Mouse (Mus musculus): ENCODE data around the gene Sik2. TPM values are rescaled to one million over a fixed set of nuclear protein-coding genes. Genes with fewer than 3 reads are reported as not detected.

Gene Sik2
- polyA plus RNA-seq, 1 experiment = 14.9 TPM

GRCm38 (mm10) chr9:50852634-50853349 lies 156.1 kb downstream of the Sik2 start:
- Histone ChIP-seq H3K4me3 (ENCODE audit: low read depth, low read length) (no peak overlapping the region), H3K36me3 (ENCODE audit: control insufficient read depth, insufficient read depth, low read length, poor library complexity, severe bottlenecking) (no peaks in the 10 kb centered on the region), H3K27ac (ENCODE audit: insufficient read depth, low read length) (no peak overlapping the region), H3K4me1 (ENCODE audit: control insufficient read depth, insufficient read depth, low read length) (peaks cover 2% of the 10 kb centered on the region), H3K27me3 (ENCODE audit: control insufficient read depth, insufficient read depth, low read length, poor library complexity, severe bottlenecking) (no peaks in the 10 kb centered on the region), H3K9me3 (replicated peaks; ENCODE audit: control insufficient read depth, insufficient read depth, low read length, poor library complexity, severe bottlenecking) (no peaks in the 10 kb centered on the region), H3K9ac (ENCODE audit: low read depth, poor library complexity, severe bottlenecking) (no peak overlapping the region)
- no peak for TF ChIP-seq CTCF (IDR thresholded peaks at IDR 0.05; ENCODE audit: low read depth, low read length)
- TF ChIP-seq POLR2A (IDR thresholded peaks at IDR 0.05; ENCODE audit: insufficient read depth, low read length) = no peak
- no peak for TF ChIP-seq EP300 (IDR thresholded peaks at IDR 0.05; ENCODE audit: insufficient read depth, low read depth, low read length)

- peaks cover 2% of the 10 kb centered on the region for H3K4me1 ChIP-seq (ENCODE audit: control insufficient read depth, insufficient read depth, low read length)
- no peak overlapping the region for H3K4me3 ChIP-seq (ENCODE audit: low read depth, low read length)
- H3K27ac ChIP-seq (ENCODE audit: insufficient read depth, low read length) = no peak overlapping the region
- no peak for TF ChIP-seq POLR2A (IDR thresholded peaks at IDR 0.05; ENCODE audit: insufficient read depth, low read length)
- TF ChIP-seq EP300 (IDR thresholded peaks at IDR 0.05; ENCODE audit: insufficient read depth, low read depth, low read length) = no peak
- no peak for TF ChIP-seq CTCF (IDR thresholded peaks at IDR 0.05; ENCODE audit: low read depth, low read length)
- H3K27me3 ChIP-seq (ENCODE audit: control insufficient read depth, insufficient read depth, low read length, poor library complexity, severe bottlenecking) = no peaks in the 10 kb centered on the region
- no peak overlapping the region for H3K9ac ChIP-seq (ENCODE audit: low read depth, poor library complexity, severe bottlenecking)
- H3K36me3 ChIP-seq (ENCODE audit: control insufficient read depth, insufficient read depth, low read length, poor library complexity, severe bottlenecking) = no peaks in the 10 kb centered on the region
- H3K9me3 ChIP-seq (replicated peaks; ENCODE audit: control insufficient read depth, insufficient read depth, low read length, poor library complexity, severe bottlenecking) = no peaks in the 10 kb centered on the region
These were observed 158.2 kb downstream of the Sik2 start for GRCm38 (mm10) chr9:50850713-50851112.

GRCm38 (mm10) chr9:50850271-50850670 lies 158.6 kb downstream of the Sik2 start:
- no peak overlapping the region for H3K9ac ChIP-seq (ENCODE audit: low read depth, poor library complexity, severe bottlenecking)
- H3K27ac ChIP-seq (ENCODE audit: insufficient read depth, low read length) = no peak overlapping the region
- H3K9me3 ChIP-seq (replicated peaks; ENCODE audit: control insufficient read depth, insufficient read depth, low read length, poor library complexity, severe bottlenecking) = no peaks in the 10 kb centered on the region
- no peak overlapping the region for H3K4me3 ChIP-seq (ENCODE audit: low read depth, low read length)
- no peak for TF ChIP-seq EP300 (IDR thresholded peaks at IDR 0.05; ENCODE audit: insufficient read depth, low read depth, low read length)
- no peak for TF ChIP-seq CTCF (IDR thresholded peaks at IDR 0.05; ENCODE audit: low read depth, low read length)
- TF ChIP-seq POLR2A (IDR thresholded peaks at IDR 0.05; ENCODE audit: insufficient read depth, low read length) = no peak
- H3K27me3 ChIP-seq (ENCODE audit: control insufficient read depth, insufficient read depth, low read length, poor library complexity, severe bottlenecking) = no peaks in the 10 kb centered on the region
- peaks cover 2% of the 10 kb centered on the region for H3K4me1 ChIP-seq (ENCODE audit: control insufficient read depth, insufficient read depth, low read length)
- H3K36me3 ChIP-seq (ENCODE audit: control insufficient read depth, insufficient read depth, low read length, poor library complexity, severe bottlenecking) = no peaks in the 10 kb centered on the region

- H3K27ac ChIP-seq (ENCODE audit: insufficient read depth, low read length) = no peak overlapping the region
- TF ChIP-seq EP300 (IDR thresholded peaks at IDR 0.05; ENCODE audit: insufficient read depth, low read depth, low read length) (no peak), CTCF (IDR thresholded peaks at IDR 0.05; ENCODE audit: low read depth, low read length) (no peak), POLR2A (IDR thresholded peaks at IDR 0.05; ENCODE audit: insufficient read depth, low read length) (no peak)
- no peak overlapping the region for H3K9ac ChIP-seq (ENCODE audit: low read depth, poor library complexity, severe bottlenecking)
- no peaks in the 10 kb centered on the region for H3K36me3 ChIP-seq (ENCODE audit: control insufficient read depth, insufficient read depth, low read length, poor library complexity, severe bottlenecking)
- H3K4me1 ChIP-seq (ENCODE audit: control insufficient read depth, insufficient read depth, low read length) = peaks cover 2% of the 10 kb centered on the region
- H3K27me3 ChIP-seq (ENCODE audit: control insufficient read depth, insufficient read depth, low read length, poor library complexity, severe bottlenecking) = no peaks in the 10 kb centered on the region
- H3K9me3 ChIP-seq (replicated peaks; ENCODE audit: control insufficient read depth, insufficient read depth, low read length, poor library complexity, severe bottlenecking) = no peaks in the 10 kb centered on the region
- H3K4me3 ChIP-seq (ENCODE audit: low read depth, low read length) = no peak overlapping the region
These were observed 159.1 kb downstream of the Sik2 start for GRCm38 (mm10) chr9:50849755-50850154.

GRCm38 (mm10) chr9:50849249-50849648 lies 159.6 kb downstream of the Sik2 start:
- H3K4me1 ChIP-seq (ENCODE audit: control insufficient read depth, insufficient read depth, low read length) = peaks cover 2% of the 10 kb centered on the region
- no peak overlapping the region for H3K9ac ChIP-seq (ENCODE audit: low read depth, poor library complexity, severe bottlenecking)
- H3K36me3 ChIP-seq (ENCODE audit: control insufficient read depth, insufficient read depth, low read length, poor library complexity, severe bottlenecking) = no peaks in the 10 kb centered on the region
- H3K27ac ChIP-seq (ENCODE audit: insufficient read depth, low read length) = no peak overlapping the region
- H3K4me3 ChIP-seq (ENCODE audit: low read depth, low read length) = no peak overlapping the region
- TF ChIP-seq POLR2A (IDR thresholded peaks at IDR 0.05; ENCODE audit: insufficient read depth, low read length) (no peak), CTCF (IDR thresholded peaks at IDR 0.05; ENCODE audit: low read depth, low read length) (no peak), EP300 (IDR thresholded peaks at IDR 0.05; ENCODE audit: insufficient read depth, low read depth, low read length) (no peak)
- H3K27me3 ChIP-seq (ENCODE audit: control insufficient read depth, insufficient read depth, low read length, poor library complexity, severe bottlenecking) = no peaks in the 10 kb centered on the region
- H3K9me3 ChIP-seq (replicated peaks; ENCODE audit: control insufficient read depth, insufficient read depth, low read length, poor library complexity, severe bottlenecking) = no peaks in the 10 kb centered on the region

GRCm38 (mm10) chr9:50848821-50849220 lies 160.1 kb downstream of the Sik2 start:
- H3K9me3 ChIP-seq (replicated peaks; ENCODE audit: control insufficient read depth, insufficient read depth, low read length, poor library complexity, severe bottlenecking) = no peaks in the 10 kb centered on the region
- no peak overlapping the region for H3K9ac ChIP-seq (ENCODE audit: low read depth, poor library complexity, severe bottlenecking)
- no peaks in the 10 kb centered on the region for H3K36me3 ChIP-seq (ENCODE audit: control insufficient read depth, insufficient read depth, low read length, poor library complexity, severe bottlenecking)
- no peaks in the 10 kb centered on the region for H3K27me3 ChIP-seq (ENCODE audit: control insufficient read depth, insufficient read depth, low read length, poor library complexity, severe bottlenecking)
- H3K27ac ChIP-seq (ENCODE audit: insufficient read depth, low read length) = no peak overlapping the region
- TF ChIP-seq EP300 (IDR thresholded peaks at IDR 0.05; ENCODE audit: insufficient read depth, low read depth, low read length) = no peak
- TF ChIP-seq POLR2A (IDR thresholded peaks at IDR 0.05; ENCODE audit: insufficient read depth, low read length) = no peak
- no peak for TF ChIP-seq CTCF (IDR thresholded peaks at IDR 0.05; ENCODE audit: low read depth, low read length)
- no peak overlapping the region for H3K4me3 ChIP-seq (ENCODE audit: low read depth, low read length)
- peaks cover 2% of the 10 kb centered on the region for H3K4me1 ChIP-seq (ENCODE audit: control insufficient read depth, insufficient read depth, low read length)

All from ES-Bruce4 (cell line).